Mouse (Mus musculus): ENCODE results near the gene Methig1. TPM values are rescaled to one million over a fixed set of nuclear protein-coding genes. Genes with fewer than 3 reads are reported as not detected.
"Not testable (repeated sequence)": the region's sequence is repeated elsewhere in the genome, so short reads cannot be mapped to it uniquely, and the experiment has no call there.

The Methig1 gene
- polyA plus RNA-seq, 1 experiment, result not detected

DNA sequence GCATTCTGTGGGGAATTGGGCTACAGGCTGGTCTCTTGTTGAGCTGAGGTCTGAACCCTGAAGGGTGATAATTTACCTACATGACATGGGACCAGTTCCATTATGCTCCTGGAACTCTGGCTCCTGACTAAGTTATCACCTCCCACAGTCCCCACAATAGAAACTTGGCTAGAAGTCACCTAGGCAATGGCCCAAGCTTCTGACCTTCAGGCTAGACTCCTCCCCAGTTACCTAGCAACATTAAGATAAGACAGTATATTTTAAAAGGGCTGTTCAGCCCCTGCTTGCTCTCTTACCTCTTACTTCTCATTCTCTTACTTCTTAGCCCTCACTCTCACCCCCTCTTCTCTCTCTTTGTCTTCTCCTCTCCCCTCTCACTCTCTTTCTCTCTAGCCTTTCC lies 7.5 kb upstream of the Methig1 start:
- H3K27ac ChIP-seq (ENCODE audit: insufficient read depth, low read length), result no peak overlapping the region
- no peak overlapping the region for H3K4me3 ChIP-seq (ENCODE audit: insufficient read depth, low read length)
- no peak for TF ChIP-seq CTCF (IDR thresholded peaks at IDR 0.05; ENCODE audit: borderline replicate concordance, insufficient read depth, low read length)
- TF ChIP-seq POLR2A (IDR thresholded peaks at IDR 0.05; ENCODE audit: low read depth, low read length), result no peak
- no peaks in the 10 kb centered on the region for H3K4me1 ChIP-seq (ENCODE audit: control insufficient read depth, insufficient read depth, low read length)

GRCm38 (mm10) chr15:100346761-100347160 lies 6.2 kb upstream of the Methig1 start:
- H3K27ac ChIP-seq (ENCODE audit: insufficient read depth, low read length), result no peak overlapping the region
- no peak for TF ChIP-seq CTCF (IDR thresholded peaks at IDR 0.05; ENCODE audit: borderline replicate concordance, insufficient read depth, low read length)
- no peak for TF ChIP-seq POLR2A (IDR thresholded peaks at IDR 0.05; ENCODE audit: low read depth, low read length)

GRCm38 (mm10) chr15:100349496-100349895 lies 3.5 kb upstream of the Methig1 start:
- H3K27ac ChIP-seq (ENCODE audit: insufficient read depth, low read length), result no peak overlapping the region
- H3K4me3 ChIP-seq (ENCODE audit: insufficient read depth, low read length), result no peak overlapping the region
- TF ChIP-seq POLR2A (IDR thresholded peaks at IDR 0.05; ENCODE audit: low read depth, low read length) (no peak), CTCF (IDR thresholded peaks at IDR 0.05; ENCODE audit: borderline replicate concordance, insufficient read depth, low read length) (no peak)

More at GRCm38 (mm10) chr15:100346761-100347160, 6.2 kb upstream of the Methig1 start:
- no peak overlapping the region for H3K4me3 ChIP-seq (ENCODE audit: insufficient read depth, low read length)
- H3K4me1 ChIP-seq (ENCODE audit: control insufficient read depth, insufficient read depth, low read length), result no peaks in the 10 kb centered on the region

GRCm38 (mm10) chr15:100351501-100352060 lies 1.4 kb upstream of the Methig1 start:
- H3K27ac ChIP-seq (ENCODE audit: insufficient read depth, low read length), result no peak overlapping the region
- H3K4me1 ChIP-seq (ENCODE audit: control insufficient read depth, insufficient read depth, low read length), result no peaks in the 10 kb centered on the region
- no peak overlapping the region for H3K4me3 ChIP-seq (ENCODE audit: insufficient read depth, low read length)
- TF ChIP-seq CTCF (IDR thresholded peaks at IDR 0.05; ENCODE audit: borderline replicate concordance, insufficient read depth, low read length) (no peak), POLR2A (IDR thresholded peaks at IDR 0.05; ENCODE audit: low read depth, low read length) (no peak)

More at GRCm38 (mm10) chr15:100349496-100349895, 3.5 kb upstream of the Methig1 start:
- no peaks in the 10 kb centered on the region for H3K4me1 ChIP-seq (ENCODE audit: control insufficient read depth, insufficient read depth, low read length)

DNA sequence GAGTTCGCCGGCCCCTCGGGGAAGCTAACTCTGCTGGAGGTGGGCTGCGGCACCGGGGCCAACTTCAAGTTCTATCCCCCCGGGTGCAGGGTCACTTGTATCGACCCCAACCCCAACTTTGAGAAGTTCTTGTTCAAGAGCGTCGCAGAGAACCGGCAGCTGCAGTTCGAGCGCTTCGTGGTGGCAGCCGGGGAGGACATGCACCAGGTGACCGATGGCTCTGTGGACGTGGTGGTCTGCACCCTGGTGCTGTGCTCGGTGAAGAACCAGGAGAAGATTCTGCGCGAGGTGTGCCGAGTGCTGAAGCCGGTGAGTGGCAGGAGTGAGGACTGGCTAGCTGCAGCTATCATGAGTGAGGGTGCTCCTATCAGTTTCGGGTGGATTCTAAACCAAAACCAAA lies 450 bp downstream of the Methig1 start:
- not testable (repeated sequence) for H3K27ac ChIP-seq (ENCODE audit: insufficient read depth, low read length); H3K4me1 ChIP-seq (ENCODE audit: control insufficient read depth, insufficient read depth, low read length); H3K4me3 ChIP-seq (ENCODE audit: insufficient read depth, low read length)

GRCm38 (mm10) chr15:100355876-100356275 lies 2.9 kb downstream of the Methig1 start:
- H3K4me3 ChIP-seq (ENCODE audit: insufficient read depth, low read length), result no peak overlapping the region
- H3K4me1 ChIP-seq (ENCODE audit: control insufficient read depth, insufficient read depth, low read length), result no peaks in the 10 kb centered on the region
- no peak for TF ChIP-seq POLR2A (IDR thresholded peaks at IDR 0.05; ENCODE audit: low read depth, low read length)
- no peak for TF ChIP-seq CTCF (IDR thresholded peaks at IDR 0.05; ENCODE audit: borderline replicate concordance, insufficient read depth, low read length)
- H3K27ac ChIP-seq (ENCODE audit: insufficient read depth, low read length), result no peak overlapping the region

DNA sequence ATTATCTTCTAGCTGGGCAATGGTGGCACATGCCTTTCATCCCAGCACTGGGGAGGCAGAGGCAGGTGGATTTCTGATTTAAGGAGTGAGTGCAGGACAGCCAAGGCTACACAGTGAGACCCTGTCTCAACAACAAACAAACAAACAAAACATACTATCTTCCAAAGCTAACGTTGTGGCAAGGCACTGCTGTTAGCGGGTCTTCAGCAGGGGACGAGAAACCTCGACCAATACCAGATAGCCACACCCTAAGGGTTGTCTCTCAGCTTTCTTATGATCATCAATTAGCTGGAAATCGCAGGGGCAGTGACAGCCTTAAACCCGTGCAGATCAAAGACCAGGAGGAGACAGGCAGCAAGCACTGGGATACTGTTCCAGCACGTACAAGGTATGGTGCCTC lies 11.3 kb downstream of the Methig1 start, which contains the start of gene Higd1c:
Gene Higd1c, plus strand, starts transcription at position 301 of the 400 bp plus-strand sequence.
- no peak for TF ChIP-seq POLR2A (IDR thresholded peaks at IDR 0.05; ENCODE audit: low read depth, low read length)
- no peak for TF ChIP-seq CTCF (IDR thresholded peaks at IDR 0.05; ENCODE audit: borderline replicate concordance, insufficient read depth, low read length)
- Histone ChIP-seq H3K4me1 (ENCODE audit: control insufficient read depth, insufficient read depth, low read length) (no peaks in the 10 kb centered on the region), H3K4me3 (ENCODE audit: insufficient read depth, low read length) (no peak within 1 kb of the TSS), H3K27ac (ENCODE audit: insufficient read depth, low read length) (no peak within 1 kb of the TSS)

DNA sequence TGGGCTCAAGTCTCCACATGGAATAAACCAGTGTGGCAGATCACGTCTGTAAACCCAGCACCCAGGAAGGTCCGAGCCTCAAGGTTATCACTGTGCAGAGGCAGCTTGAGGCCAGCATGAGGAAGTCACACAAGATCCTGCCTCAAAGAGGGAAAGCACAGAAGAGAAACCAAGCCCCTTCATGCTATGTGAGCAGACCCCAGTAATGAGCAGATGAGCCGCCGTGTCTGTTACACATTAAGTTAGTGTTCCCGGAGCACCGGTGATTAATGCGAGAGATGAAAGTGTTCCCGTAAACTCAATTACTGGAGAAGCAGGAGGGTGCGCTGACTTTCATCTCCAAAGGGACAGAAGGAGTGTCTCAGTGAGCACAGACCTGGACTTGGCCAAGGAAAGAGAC lies 13.0 kb downstream of the Methig1 start:
- not testable (repeated sequence) for H3K4me1 ChIP-seq (ENCODE audit: control insufficient read depth, insufficient read depth, low read length); H3K4me3 ChIP-seq (ENCODE audit: insufficient read depth, low read length); H3K27ac ChIP-seq (ENCODE audit: insufficient read depth, low read length)

- H3K27ac ChIP-seq (ENCODE audit: insufficient read depth, low read length), result no peak overlapping the region
- TF ChIP-seq CTCF (IDR thresholded peaks at IDR 0.05; ENCODE audit: borderline replicate concordance, insufficient read depth, low read length) (no peak), POLR2A (IDR thresholded peaks at IDR 0.05; ENCODE audit: low read depth, low read length) (no peak)
- no peak overlapping the region for H3K4me3 ChIP-seq (ENCODE audit: insufficient read depth, low read length)
- H3K4me1 ChIP-seq (ENCODE audit: control insufficient read depth, insufficient read depth, low read length), result no peaks in the 10 kb centered on the region
Observed at GRCm38 (mm10) chr15:100367119-100367518, 14.2 kb downstream of the Methig1 start.

DNA sequence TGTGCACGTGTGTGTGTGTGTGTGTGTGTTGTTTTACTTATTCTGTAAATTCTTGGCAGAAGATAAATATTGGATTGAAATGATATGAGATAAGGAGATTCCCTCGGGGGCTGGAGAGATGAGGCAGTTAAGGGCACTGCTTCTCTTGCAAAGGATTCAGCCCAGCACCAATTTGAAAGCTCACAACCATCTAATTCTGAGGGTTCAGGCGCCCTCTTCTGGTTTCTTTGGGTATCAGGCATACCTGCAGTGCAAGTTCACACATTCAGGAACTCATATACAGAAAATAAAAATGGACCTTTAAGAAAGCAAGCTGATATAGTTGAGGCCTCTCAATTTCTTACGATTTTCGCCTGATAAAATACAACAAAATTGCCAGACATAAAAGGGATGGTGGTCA lies 22.1 kb downstream of the Methig1 start:
- no peak for TF ChIP-seq POLR2A (IDR thresholded peaks at IDR 0.05; ENCODE audit: low read depth, low read length)
- no peak for TF ChIP-seq CTCF (IDR thresholded peaks at IDR 0.05; ENCODE audit: borderline replicate concordance, insufficient read depth, low read length)
- Histone ChIP-seq H3K27ac (ENCODE audit: insufficient read depth, low read length) (no peak overlapping the region), H3K4me3 (ENCODE audit: insufficient read depth, low read length) (no peak overlapping the region), H3K4me1 (ENCODE audit: control insufficient read depth, insufficient read depth, low read length) (no peaks in the 10 kb centered on the region)

DNA sequence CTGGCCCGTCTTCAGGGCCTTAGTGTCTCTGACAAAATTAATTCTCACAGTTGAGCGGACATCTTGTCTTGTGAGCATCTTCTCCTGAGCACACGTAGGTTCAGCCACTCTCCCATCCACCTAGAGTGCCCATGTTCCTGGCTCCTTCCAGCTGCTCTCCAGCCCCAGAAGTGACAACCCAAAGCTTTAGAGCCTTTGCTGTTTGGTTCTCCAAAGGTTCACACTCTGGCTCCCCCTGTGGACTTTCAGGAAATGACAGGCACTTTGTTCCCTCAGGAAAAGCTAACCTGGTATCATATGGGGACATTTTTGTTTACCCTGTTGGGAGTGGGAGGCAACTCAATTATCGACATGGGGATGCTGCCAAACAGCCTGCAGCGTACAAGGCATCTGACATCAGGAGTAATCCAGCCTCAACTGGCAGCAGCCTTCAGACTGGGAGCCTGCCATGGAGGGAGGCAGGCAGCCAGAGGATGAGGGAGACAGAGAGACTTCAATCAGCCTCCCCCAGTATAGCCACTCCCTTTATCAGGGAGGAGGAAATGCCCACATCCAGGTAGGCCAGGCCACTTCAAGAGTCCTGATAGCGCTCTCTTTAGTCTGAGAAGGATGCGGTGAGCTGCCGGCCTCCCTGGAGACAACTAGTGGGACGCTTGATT lies 25.0 kb downstream of the Methig1 start:
- H3K27ac ChIP-seq (ENCODE audit: insufficient read depth, low read length); H3K4me1 ChIP-seq (ENCODE audit: control insufficient read depth, insufficient read depth, low read length); H3K4me3 ChIP-seq (ENCODE audit: insufficient read depth, low read length): not testable (repeated sequence)
